ENCODE assay signal across 11 mouse cellular contexts in genomic region chr10:98645681-98646122, GRCm38 (mm10).
DNase-seq lines count a peak whose midpoint lies in the region; ATAC-seq and TF ChIP-seq lines count a peak whose summit lies in the region.
"Had no signal": no experiment of that assay in that cellular context is flagged by ENCODE, and none has a peak within 500 bp of the region (broad histone marks: within the 10 kb centered on the region; RNA-seq: fewer than 3 reads in every experiment).

No protein-coding gene starts in this region.

- H3K27me3 ChIP-seq in liver, embryonic 14.5 days (ENCODE audit: control insufficient read depth, insufficient read depth, low read length): no peaks in the 10 kb centered on the region; the same call in 1 of the 2 replicates
- H3K27me3 ChIP-seq in liver, embryonic 12.5 days (replicated peaks): no peaks in the 10 kb centered on the region
- H3K27me3 ChIP-seq in forebrain, embryonic 15.5 days: no peaks in the 10 kb centered on the region
- no peaks in the 10 kb centered on the region for H3K27me3 ChIP-seq in midbrain, postnatal 0 days (ENCODE audit: insufficient read depth, low read length)
- H3K27me3 ChIP-seq: embryonic facial prominence, embryonic 15.5 days had no signal

- H3K36me3 ChIP-seq in liver, embryonic 14.5 days (replicated peaks; ENCODE audit: control insufficient read depth, insufficient read depth, low read depth): no peaks in the 10 kb centered on the region
- no peaks in the 10 kb centered on the region for H3K36me3 ChIP-seq in liver, embryonic 12.5 days
- no peaks in the 10 kb centered on the region for H3K36me3 ChIP-seq in forebrain, embryonic 15.5 days
- no peaks in the 10 kb centered on the region for H3K36me3 ChIP-seq in midbrain, postnatal 0 days (ENCODE audit: insufficient read depth, low read length)
- H3K36me3 ChIP-seq: embryonic facial prominence, embryonic 15.5 days had no signal

- no peak overlapping the region for H3K4me3 ChIP-seq in liver, embryonic 14.5 days (ENCODE audit: insufficient read depth in 1 of 2, low read depth in 2 of 2, low read length in 2 of 2)
- H3K4me3 ChIP-seq in liver, embryonic 12.5 days: no peak overlapping the region
- no peak overlapping the region for H3K4me3 ChIP-seq in forebrain, embryonic 15.5 days
- no peak overlapping the region for H3K4me3 ChIP-seq in midbrain, postnatal 0 days (ENCODE audit: low read depth, low read length)
- H3K4me3 ChIP-seq: embryonic facial prominence, embryonic 15.5 days had no signal

- ATAC-seq in liver, embryonic 14.5 days (ENCODE audit: insufficient read depth): peak; percentile 26; the same call in 1 of the 2 replicates
- ATAC-seq in liver, embryonic 12.5 days: no peak
- ATAC-seq in forebrain, embryonic 15.5 days (replicated peaks): peak; percentile 90
- peak; percentile 65; the same call in 1 of the 2 replicates for ATAC-seq in midbrain, postnatal 0 days (ENCODE audit: low FRiP score)
- ATAC-seq: liver, postnatal 0 days had no signal

- no peak for TF ChIP-seq EP300 in liver, embryonic 14.5 days (IDR thresholded peaks at IDR 0.05; ENCODE audit: low read depth)

- TF ChIP-seq CTCF in liver, embryonic 14.5 days (IDR thresholded peaks at IDR 0.05; ENCODE audit: low read depth): no peak
- no peak for TF ChIP-seq CTCF in midbrain, postnatal 0 days (IDR thresholded peaks at IDR 0.05)

- no peak overlapping the region for H3K9ac ChIP-seq in liver, embryonic 14.5 days (replicated peaks)
- H3K9ac ChIP-seq in liver, embryonic 12.5 days: no peak overlapping the region
- H3K9ac ChIP-seq in forebrain, embryonic 15.5 days (replicated peaks): no peak overlapping the region
- H3K9ac ChIP-seq in midbrain, postnatal 0 days (replicated peaks; ENCODE audit: low read length, poor library complexity, severe bottlenecking): no peak overlapping the region
- H3K9ac ChIP-seq: embryonic facial prominence, embryonic 15.5 days; liver, postnatal 0 days had no signal

- H3K4me1 ChIP-seq in liver, embryonic 14.5 days (replicated peaks; ENCODE audit: control insufficient read depth in 2 of 2, insufficient read depth in 2 of 2, low read length in 1 of 2): no peaks in the 10 kb centered on the region
- no peaks in the 10 kb centered on the region for H3K4me1 ChIP-seq in liver, embryonic 12.5 days
- H3K4me1 ChIP-seq in forebrain, embryonic 15.5 days: peaks cover 11% of the 10 kb centered on the region
- peaks cover 3% of the 10 kb centered on the region; the same call in 1 of the 2 replicates for H3K4me1 ChIP-seq in midbrain, postnatal 0 days (ENCODE audit: insufficient read depth, low read length)
- H3K4me1 ChIP-seq: embryonic facial prominence, embryonic 15.5 days had no signal

- H3K4me2 ChIP-seq in liver, embryonic 14.5 days (ENCODE audit: low read depth): no peak overlapping the region
- H3K4me2 ChIP-seq in liver, embryonic 12.5 days: no peak overlapping the region
- no peak overlapping the region for H3K4me2 ChIP-seq in forebrain, embryonic 15.5 days (replicated peaks)
- no peak overlapping the region for H3K4me2 ChIP-seq in midbrain, postnatal 0 days (ENCODE audit: low read depth, low read length, poor library complexity, severe bottlenecking)
- H3K4me2 ChIP-seq: embryonic facial prominence, embryonic 15.5 days had no signal

- DNase-seq in liver, embryonic 14.5 days (ENCODE audit: low read depth in 3 of 3, low spot score in 3 of 3): no peak
- peak; percentile 57 to 63 for DNase-seq in cerebellum, adult 18-20 months
- DNase-seq in midbrain, postnatal 0 days (ENCODE audit: low spot score): peak; percentile 78
- DNase-seq in thymus, adult 18-20 months: no peak
- no peak for DNase-seq in thymus, postnatal 25 days
- DNase-seq: gastrocnemius, postnatal 25 days; kidney, adult 9 months; liver, postnatal 0 days had no signal

- H3K9me3 ChIP-seq in liver, embryonic 14.5 days (ENCODE audit: control insufficient read depth, low read length): no peaks in the 10 kb centered on the region
- H3K9me3 ChIP-seq in liver, embryonic 12.5 days (replicated peaks): no peaks in the 10 kb centered on the region
- H3K9me3 ChIP-seq in forebrain, embryonic 15.5 days: no peaks in the 10 kb centered on the region
- no peaks in the 10 kb centered on the region for H3K9me3 ChIP-seq in midbrain, postnatal 0 days (ENCODE audit: low read length)
- H3K9me3 ChIP-seq: embryonic facial prominence, embryonic 15.5 days had no signal

- 66% methylated on average over 10 of the region's 10 CpGs for WGBS in liver, embryonic 14.5 days (ENCODE audit: insufficient replicate concordance)
- 75% methylated on average over 10 of the region's 10 CpGs for WGBS in liver, embryonic 12.5 days (ENCODE audit: insufficient replicate concordance)
- 79% methylated on average over 10 of the region's 10 CpGs for WGBS in forebrain, embryonic 15.5 days
- WGBS in midbrain, postnatal 0 days: 81% methylated on average over 10 of the region's 10 CpGs

- H3K27ac ChIP-seq in liver, embryonic 14.5 days: no peak overlapping the region
- H3K27ac ChIP-seq in liver, embryonic 12.5 days: no peak overlapping the region
- peak overlapping the region; percentile 71 for H3K27ac ChIP-seq in forebrain, embryonic 15.5 days (replicated peaks)
- H3K27ac ChIP-seq in midbrain, postnatal 0 days (ENCODE audit: low read depth, low read length): no peak overlapping the region
- H3K27ac ChIP-seq: embryonic facial prominence, embryonic 15.5 days had no signal

Comparison
In these comparisons a context has a peak if more than half of its experiments do, and no peak if none do; other contexts are left out.
1. DNase-seq: peak in cerebellum, adult 18-20 months (2 of 2) and midbrain, postnatal 0 days (single experiment); none in liver, embryonic 14.5 days (0 of 3), thymus, adult 18-20 months (0 of 2) and thymus, postnatal 25 days (single experiment).